Mouse (Mus musculus) C2C12 (cell line): ENCODE measurements at regions not wholly inside any gene's neighbourhood (a gene's known extent, or its start where the extent isn't known, plus 50 kb on each side); places are given as distances from the start of the nearest gene placed in this dataset.

Source experiments
- CTCF ChIP-seq: IDR thresholded peaks from one replicate; pipeline ENCODE4 v1.5.1; 2011; ENCODE audit not compliant: control insufficient read depth, insufficient read depth, insufficient read length
- MAX ChIP-seq: IDR thresholded peaks from one replicate; pipeline ENCODE4 v1.6.1; 2011; ENCODE audit warnings: mild to moderate bottlenecking, control low read depth

GRCm38 (mm10) chr16:7638955-7639755 is 785.8 kb downstream of the Tmem114 start:
- no peak for TF ChIP-seq CTCF
- TF ChIP-seq MAX: no peak
